Mouse (Mus musculus) neural tube, embryonic 12.5 days (tissue): ENCODE data around the gene Gm5426. TPM values are rescaled to one million over a fixed set of nuclear protein-coding genes. Genes with fewer than 3 reads are reported as not detected.

Experiments used
- ATAC-seq: fragments of 200-750 bp; cut with Nextera tagmentation; 2 replicates; pipeline ENCODE4 v1.8.0; 2017; ENCODE audit warnings: low read depth, mild to moderate bottlenecking, moderate TSS enrichment, moderate library complexity; ENCODE audit not compliant: low FRiP score
- H3K27ac ChIP-seq: fragments of 300-500 bp; sonication (generic); 2 replicates; pipeline ENCODE4 v1.5.1; 2016
- H3K27me3 ChIP-seq: fragments of 300-500 bp; sonication (generic); replicated peaks from 2 replicates; pipeline ENCODE4 v1.6.1; 2016; ENCODE audit warnings: mild to moderate bottlenecking
- H3K36me3 ChIP-seq: fragments of 300-500 bp; sonication (generic); 2 replicates; pipeline ENCODE4 v1.6.1; 2016; ENCODE audit warnings: mild to moderate bottlenecking
- H3K4me1 ChIP-seq: fragments of 300-500 bp; sonication (generic); 2 replicates; pipeline ENCODE4 v1.6.1; 2016
- H3K4me2 ChIP-seq: fragments of 300-500 bp; sonication (generic); replicated peaks from 2 replicates; pipeline ENCODE4 v1.6.1; 2016; ENCODE audit warnings: mild to moderate bottlenecking
- H3K4me3 ChIP-seq: fragments of 300-500 bp; sonication (generic); 2 replicates; pipeline ENCODE4 v1.5.1; 2016
- H3K9ac ChIP-seq: fragments of 300-500 bp; sonication (generic); 2 replicates; pipeline ENCODE4 v1.6.1; 2016; ENCODE audit warnings: mild to moderate bottlenecking
- H3K9me3 ChIP-seq: fragments of 300-500 bp; sonication (generic); 2 replicates; pipeline ENCODE4 v1.6.1; 2016; ENCODE audit warnings: mild to moderate bottlenecking
- WGBS: fragments of 180-500 bp; shearing (Covaris S2); methylation state at CpG from one replicate; pipeline ENCODE4 v1.1.7; 2016; 5-methylcytosine and 5-hydroxymethylcytosine counted together
- polyA plus RNA-seq: library from polyadenylated mRNA; unstranded; fragments of >200 nt; fragmentation: Nextera tagmentation; extraction: Ambion mirVana; gene quantifications from 2 replicates; pipeline ENCODE4 v1.2.1, GENCODE M21; 2016

The Gm5426 gene
- polyA plus RNA-seq, 1 experiment from 2014 or later: not detected

DNA sequence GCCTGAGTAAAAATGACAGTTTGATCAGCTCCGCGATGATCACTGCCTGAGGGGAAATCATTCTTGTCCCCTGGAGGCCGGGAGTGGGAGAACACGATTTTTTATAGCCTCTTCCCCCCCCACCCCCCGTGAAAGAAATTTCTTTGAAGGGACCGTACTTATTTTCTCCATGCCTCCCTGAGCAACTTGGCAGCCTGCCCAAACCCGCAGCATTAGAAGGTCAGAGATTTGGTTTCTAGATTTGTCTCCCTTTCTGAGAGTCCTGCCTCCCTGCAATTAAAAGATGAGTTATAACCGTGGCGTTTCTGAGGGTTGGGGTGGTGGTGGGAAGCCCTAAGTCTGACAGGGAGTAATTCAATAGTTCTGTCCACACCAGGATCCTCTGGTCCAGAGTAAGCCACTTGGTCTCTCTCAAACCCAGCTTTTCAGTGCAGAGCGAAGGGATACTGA lies 11.9 kb downstream of the Gm5426 start:
- Histone ChIP-seq H3K27me3 (no peaks in the 10 kb centered on the region), H3K4me1 (peaks cover 8% of the 10 kb centered on the region; the same call in 1 of the 2 replicates), H3K9me3 (no peaks in the 10 kb centered on the region), H3K27ac (no peak overlapping the region), H3K4me3 (no peak overlapping the region), H3K9ac (no peak overlapping the region), H3K4me2 (peak overlapping the region; percentile 22; the same call in 1 of the 2 replicates), H3K36me3 (no peaks in the 10 kb centered on the region)
- WGBS: 32% methylated on average over 10 of the region's 10 CpGs
- ATAC-seq: peak; percentile 56; the same call in 1 of the 2 replicates

DNA sequence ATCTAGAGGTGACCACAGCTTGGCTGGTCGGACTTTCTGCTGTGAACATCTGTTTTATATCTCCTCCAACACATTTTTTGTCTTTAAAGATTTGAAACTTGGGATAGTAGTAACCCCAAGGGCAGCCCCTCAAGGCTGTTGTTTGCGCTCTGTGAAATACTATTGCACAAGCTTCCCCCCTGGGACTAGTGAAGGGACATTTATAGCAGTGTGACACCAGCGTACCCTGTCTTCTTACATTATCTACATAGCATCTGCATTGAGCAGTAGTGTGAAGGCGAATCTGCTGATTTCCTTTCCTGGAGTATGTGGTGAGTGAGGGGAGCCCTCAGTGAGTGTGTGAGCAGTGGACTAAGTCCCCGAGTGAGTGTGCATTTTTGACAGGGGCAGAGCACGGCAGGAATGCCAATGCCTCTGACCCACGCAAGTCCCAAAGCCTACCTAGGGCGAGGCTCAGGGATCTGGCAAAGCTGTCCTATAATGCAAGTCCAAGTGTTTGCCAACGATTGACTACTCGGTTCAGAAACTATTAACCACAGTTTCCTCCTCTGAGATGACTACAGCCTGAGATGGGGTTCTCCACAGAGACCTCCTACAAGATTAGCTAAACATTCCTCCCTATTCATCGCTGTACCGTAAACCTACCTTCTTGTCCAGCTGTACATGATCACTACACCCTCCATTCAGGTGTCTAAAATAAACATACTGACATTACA lies 14.2 kb downstream of the Gm5426 start:
- Histone ChIP-seq H3K4me3 (no peak overlapping the region), H3K4me1 (peaks cover 8% of the 10 kb centered on the region; the same call in 1 of the 2 replicates), H3K36me3 (no peaks in the 10 kb centered on the region), H3K4me2 (no peak overlapping the region), H3K27ac (no peak overlapping the region), H3K27me3 (no peaks in the 10 kb centered on the region), H3K9ac (no peak overlapping the region), H3K9me3 (no peaks in the 10 kb centered on the region)
- no peak for ATAC-seq
- 86% methylated on average over 12 of the region's 12 CpGs for WGBS

DNA sequence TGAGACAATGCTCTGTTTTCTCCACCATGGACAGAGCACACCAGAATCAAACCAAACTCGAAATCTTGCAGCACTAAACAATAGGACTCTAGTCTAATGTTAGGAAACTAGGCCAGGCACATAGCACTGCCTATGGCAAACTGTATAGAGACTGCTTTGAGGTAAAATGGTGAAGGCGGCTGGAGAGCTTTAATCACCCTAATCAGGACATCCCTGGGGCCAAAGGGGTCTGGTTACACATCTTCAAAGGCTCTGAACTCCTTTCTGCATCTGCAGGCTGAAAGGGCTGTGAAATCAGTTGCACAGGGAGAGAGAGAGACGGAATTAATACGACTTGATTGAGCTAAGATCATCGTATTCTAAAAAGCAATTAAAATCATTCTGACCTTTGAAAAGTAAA lies 16.9 kb downstream of the Gm5426 start:
- Histone ChIP-seq H3K27me3 (no peaks in the 10 kb centered on the region), H3K4me3 (no peak overlapping the region), H3K36me3 (no peaks in the 10 kb centered on the region), H3K4me1 (peaks cover 4% of the 10 kb centered on the region; the same call in 1 of the 2 replicates), H3K4me2 (no peak overlapping the region), H3K9me3 (no peaks in the 10 kb centered on the region), H3K27ac (no peak overlapping the region), H3K9ac (no peak overlapping the region)
- ATAC-seq: no peak
- WGBS: 24% methylated on average over 5 of the region's 5 CpGs

DNA sequence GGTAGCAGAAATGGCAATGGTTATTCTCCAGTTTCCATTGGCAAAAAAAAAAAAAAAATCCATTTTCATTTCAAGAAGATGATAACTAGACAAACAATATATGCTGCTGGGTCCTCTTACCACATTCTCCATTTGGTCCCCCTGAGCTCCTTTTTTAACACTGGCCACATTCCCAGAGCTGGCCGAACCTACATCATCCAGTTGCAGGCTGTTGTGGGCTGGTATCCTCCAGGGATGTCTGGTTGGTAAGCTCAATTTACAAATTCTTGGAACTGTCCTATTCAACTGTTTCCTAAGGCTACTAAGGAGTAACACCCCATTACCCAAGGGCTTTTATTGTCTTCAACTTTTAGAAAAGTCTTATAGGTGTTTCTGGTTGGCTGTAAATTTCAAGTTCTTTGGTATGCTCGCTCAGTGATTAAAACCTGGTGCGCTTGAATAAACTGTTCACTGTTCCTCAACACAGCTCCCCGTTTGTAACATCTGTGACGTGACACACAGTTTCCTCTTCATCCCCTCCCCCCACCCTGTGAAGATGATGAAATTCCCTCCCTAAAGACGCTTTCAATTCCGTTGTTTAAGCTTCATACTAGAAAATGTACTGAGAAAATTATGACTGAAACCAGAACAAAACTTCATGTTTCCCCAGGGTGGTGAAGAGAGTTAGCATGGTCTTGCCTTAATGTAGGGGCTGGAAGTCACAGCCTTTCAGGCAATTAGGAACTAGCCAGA lies 26.7 kb downstream of the Gm5426 start:
- H3K4me3 ChIP-seq: no peak overlapping the region
- no peak for ATAC-seq
- no peaks in the 10 kb centered on the region for H3K4me1 ChIP-seq
- no peak overlapping the region for H3K27ac ChIP-seq
- no peaks in the 10 kb centered on the region for H3K9me3 ChIP-seq
- H3K36me3 ChIP-seq: no peaks in the 10 kb centered on the region
- no peak overlapping the region for H3K4me2 ChIP-seq
- no peak overlapping the region for H3K9ac ChIP-seq
- no peaks in the 10 kb centered on the region for H3K27me3 ChIP-seq
- 87% methylated on average over 7 of the region's 7 CpGs for WGBS

DNA sequence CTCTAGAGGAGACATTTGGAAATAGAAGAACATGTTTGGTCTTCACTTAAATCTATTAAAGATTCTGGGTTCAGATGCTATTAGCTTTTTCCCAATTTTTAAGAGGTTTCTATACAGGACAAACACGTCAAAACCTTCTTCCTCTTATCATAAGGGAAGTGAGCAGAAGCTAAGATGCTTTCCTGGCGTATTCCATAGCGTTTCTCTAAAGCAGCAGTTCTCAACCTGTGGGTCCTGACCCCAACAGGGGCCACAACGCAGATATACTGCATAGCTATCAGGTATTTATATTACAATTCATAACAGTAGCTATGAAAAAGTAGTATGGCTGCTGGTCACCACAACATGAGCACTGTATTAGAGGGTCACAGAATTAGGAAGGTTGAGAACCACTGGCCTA lies 27.4 kb downstream of the Gm5426 start:
- Histone ChIP-seq H3K27me3 (no peaks in the 10 kb centered on the region), H3K9ac (no peak overlapping the region), H3K9me3 (no peaks in the 10 kb centered on the region), H3K4me1 (no peaks in the 10 kb centered on the region), H3K27ac (no peak overlapping the region), H3K36me3 (no peaks in the 10 kb centered on the region), H3K4me3 (no peak overlapping the region), H3K4me2 (no peak overlapping the region)
- WGBS: 92% methylated on average over 4 of the region's 4 CpGs
- ATAC-seq: no peak

DNA sequence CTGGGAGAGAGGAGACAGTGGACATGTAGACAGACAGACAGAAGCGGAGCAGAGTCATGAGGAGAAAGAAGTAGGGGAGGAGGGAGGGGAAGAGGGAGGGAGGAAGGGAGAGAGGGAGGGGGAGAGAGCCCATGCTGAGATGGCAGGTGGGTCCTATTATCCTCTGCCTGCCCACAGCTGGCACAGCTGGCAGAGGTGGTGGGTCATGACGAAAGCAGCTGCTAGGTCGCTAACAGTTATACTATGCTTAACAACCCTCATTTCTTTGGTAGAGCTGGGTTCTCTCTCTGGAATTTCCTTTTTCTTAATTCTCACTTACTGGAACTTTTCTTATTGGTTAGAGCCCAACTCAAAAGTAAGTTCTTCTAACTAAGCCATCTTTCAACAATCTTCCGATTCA lies 28.9 kb downstream of the Gm5426 start:
- Histone ChIP-seq H3K4me1 (no peaks in the 10 kb centered on the region), H3K27ac (no peak overlapping the region), H3K4me3 (no peak overlapping the region), H3K4me2 (no peak overlapping the region), H3K27me3 (no peaks in the 10 kb centered on the region), H3K9ac (no peak overlapping the region), H3K9me3 (no peaks in the 10 kb centered on the region), H3K36me3 (no peaks in the 10 kb centered on the region)
- no peak for ATAC-seq
- 89% methylated on average over 4 of the region's 4 CpGs for WGBS

DNA sequence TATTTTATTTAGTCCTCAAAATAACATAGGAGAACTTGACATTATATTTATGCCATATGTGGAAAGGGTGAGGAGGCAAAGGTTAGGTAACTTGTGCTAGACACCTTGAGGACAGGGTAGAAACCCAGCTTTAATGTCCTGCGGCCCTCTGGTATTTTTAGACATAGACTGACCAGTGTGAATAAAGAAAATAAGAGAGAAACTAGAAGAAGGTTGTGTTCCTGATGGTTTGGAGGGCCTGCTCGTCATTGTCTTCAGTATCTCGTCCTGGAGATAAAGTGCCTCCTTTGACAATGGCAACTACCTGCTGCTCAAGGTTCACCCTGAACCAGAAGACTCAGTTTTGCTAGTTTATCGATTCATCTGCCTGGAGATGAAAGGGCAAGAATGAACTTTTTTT lies 32.6 kb downstream of the Gm5426 start:
- WGBS: 89% methylated on average over 4 of the region's 4 CpGs
- no peak for ATAC-seq
- H3K9me3 ChIP-seq: no peaks in the 10 kb centered on the region

DNA sequence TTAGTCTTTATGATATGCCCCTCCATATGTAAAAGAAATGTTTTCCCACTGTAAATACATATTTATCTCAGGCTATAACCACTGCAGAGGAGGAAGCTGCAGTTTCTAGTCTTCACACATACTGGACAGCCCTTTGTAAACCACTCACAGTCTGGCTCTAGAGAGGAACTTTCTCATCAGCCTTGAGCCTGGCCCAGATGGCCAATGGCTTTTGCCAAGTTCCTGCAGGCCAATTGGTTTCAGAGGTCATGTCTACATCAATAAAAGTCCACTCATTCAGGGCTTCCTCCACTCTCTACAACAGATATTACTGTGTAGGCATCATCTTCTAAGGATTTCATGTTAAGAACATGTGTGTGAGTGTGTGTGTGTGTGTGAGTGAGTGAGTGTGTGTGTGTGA lies 35.1 kb downstream of the Gm5426 start:
- Histone ChIP-seq H3K9ac (no peak overlapping the region), H3K36me3 (no peaks in the 10 kb centered on the region), H3K4me1 (no peaks in the 10 kb centered on the region), H3K4me3 (no peak overlapping the region), H3K4me2 (no peak overlapping the region), H3K9me3 (no peaks in the 10 kb centered on the region), H3K27me3 (no peaks in the 10 kb centered on the region), H3K27ac (no peak overlapping the region)
- ATAC-seq: no peak

More for the DNA sequence above, 32.6 kb downstream of the Gm5426 start:
- Histone ChIP-seq H3K36me3 (no peaks in the 10 kb centered on the region), H3K27me3 (no peaks in the 10 kb centered on the region), H3K27ac (no peak overlapping the region), H3K9ac (no peak overlapping the region), H3K4me2 (no peak overlapping the region), H3K4me1 (no peaks in the 10 kb centered on the region), H3K4me3 (no peak overlapping the region)

DNA sequence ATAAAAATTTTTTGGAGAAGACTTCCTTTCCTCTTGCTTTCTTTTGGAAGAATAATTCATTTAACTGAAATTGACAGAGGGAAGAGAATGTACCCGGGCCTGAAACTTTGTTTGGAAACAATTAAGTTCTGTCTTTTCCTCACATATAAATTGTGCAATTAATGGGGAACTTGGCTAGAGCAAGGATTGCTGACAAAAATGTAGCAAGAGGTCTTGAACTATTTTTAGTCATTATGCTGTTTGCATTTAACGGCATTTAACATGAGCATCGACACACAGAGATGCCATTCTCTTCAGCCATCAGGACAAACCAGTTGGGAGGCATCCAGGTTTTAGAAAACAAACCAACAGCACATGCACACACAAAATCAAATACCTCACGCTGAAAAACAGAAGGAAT lies 36.6 kb downstream of the Gm5426 start:
- Histone ChIP-seq H3K4me3 (no peak overlapping the region), H3K9me3 (no peaks in the 10 kb centered on the region), H3K4me1 (no peaks in the 10 kb centered on the region), H3K36me3 (no peaks in the 10 kb centered on the region), H3K4me2 (no peak overlapping the region), H3K9ac (no peak overlapping the region), H3K27me3 (no peaks in the 10 kb centered on the region), H3K27ac (no peak overlapping the region)
- no peak for ATAC-seq
- 83% methylated on average over 4 of the region's 4 CpGs for WGBS

DNA sequence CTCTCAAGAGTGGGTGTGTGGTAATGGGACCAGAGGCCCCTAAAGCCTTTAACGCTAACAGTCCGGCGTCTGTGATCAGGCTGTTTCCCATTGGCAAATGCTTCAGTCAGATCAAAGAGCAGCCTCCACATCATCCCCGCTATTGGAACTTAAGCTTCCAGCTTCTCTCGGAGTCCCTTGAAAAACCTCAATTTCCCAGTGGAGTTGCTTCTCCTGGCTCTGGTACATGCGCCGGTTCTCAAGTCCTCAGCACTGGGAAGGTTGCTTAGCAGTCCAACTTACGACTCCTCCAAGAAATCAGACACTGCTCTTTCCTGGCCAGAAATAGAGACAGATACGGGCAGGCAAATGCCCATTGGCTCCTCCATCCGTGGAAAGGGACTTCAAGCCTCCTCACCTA lies 37.4 kb downstream of the Gm5426 start:
- Histone ChIP-seq H3K4me1 (no peaks in the 10 kb centered on the region), H3K9me3 (no peaks in the 10 kb centered on the region), H3K4me3 (no peak overlapping the region), H3K27me3 (no peaks in the 10 kb centered on the region), H3K27ac (no peak overlapping the region), H3K36me3 (no peaks in the 10 kb centered on the region), H3K9ac (no peak overlapping the region), H3K4me2 (no peak overlapping the region)
- no peak for ATAC-seq
- 77% methylated on average over 10 of the region's 10 CpGs for WGBS

DNA sequence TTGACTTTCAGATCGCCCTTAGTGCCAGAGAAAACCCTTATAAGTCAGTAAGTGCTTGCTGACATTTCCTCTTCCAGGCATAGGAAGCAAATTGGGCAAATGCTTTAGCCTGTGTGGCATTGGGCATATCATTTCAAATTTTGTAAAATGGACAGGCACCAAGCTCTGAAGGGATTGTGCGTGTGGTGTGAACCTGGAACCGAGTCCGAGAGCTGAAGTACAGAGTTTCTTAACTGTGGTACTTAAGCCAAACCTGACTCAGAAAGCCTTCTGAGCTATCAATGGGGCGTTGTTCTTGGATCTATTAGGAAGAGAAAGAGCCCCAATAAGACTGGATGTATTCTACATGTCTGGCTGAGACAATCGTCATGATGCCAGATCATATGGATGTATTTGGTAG lies 40.5 kb downstream of the Gm5426 start:
- Histone ChIP-seq H3K27me3 (no peaks in the 10 kb centered on the region), H3K4me1 (no peaks in the 10 kb centered on the region), H3K9ac (no peak overlapping the region), H3K36me3 (no peaks in the 10 kb centered on the region), H3K4me2 (no peak overlapping the region), H3K27ac (no peak overlapping the region), H3K4me3 (no peak overlapping the region), H3K9me3 (no peaks in the 10 kb centered on the region)
- WGBS: 92% methylated on average over 6 of the region's 6 CpGs
- ATAC-seq: no peak

DNA sequence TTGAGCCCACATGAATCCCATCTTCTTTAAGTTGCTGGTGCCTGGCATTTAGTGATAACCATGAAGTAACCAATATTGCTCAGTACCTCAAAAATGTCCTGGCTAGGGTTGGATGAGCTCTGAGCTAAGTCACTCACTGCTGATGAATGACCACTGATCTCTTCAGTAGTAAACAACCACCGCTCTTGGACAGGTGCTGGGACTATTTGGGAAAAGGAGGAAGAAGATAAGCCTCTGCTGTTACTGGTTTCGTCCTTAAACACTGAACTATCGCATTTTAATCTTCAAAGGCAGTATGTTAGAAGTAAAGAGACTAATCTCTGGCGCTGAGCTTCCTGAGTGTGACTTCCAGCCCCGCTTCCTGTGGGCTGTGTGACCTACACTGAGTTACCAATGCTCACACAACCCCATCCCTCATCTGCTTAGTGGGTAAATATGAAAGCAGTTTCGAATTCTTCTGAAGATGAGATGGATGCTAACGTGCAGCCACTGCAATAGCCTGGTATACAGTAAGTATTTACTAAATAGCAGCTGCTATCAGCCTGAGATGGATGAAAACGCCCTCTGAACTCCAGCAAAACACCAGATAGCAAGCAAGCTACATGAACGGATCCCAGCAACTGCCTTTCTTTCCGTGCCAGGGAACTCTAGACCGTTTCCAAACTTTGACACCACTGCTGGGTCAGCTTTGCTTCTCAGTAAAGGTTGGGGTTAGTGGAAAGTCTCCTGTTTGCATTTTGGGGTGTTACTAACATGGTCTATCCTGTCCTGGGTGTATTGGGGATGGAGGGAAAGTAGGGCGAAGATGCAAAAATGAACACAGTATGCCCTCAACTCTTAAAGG lies 44.4 kb downstream of the Gm5426 start:
- Histone ChIP-seq H3K27me3 (no peaks in the 10 kb centered on the region), H3K4me3 (no peak overlapping the region), H3K4me1 (no peaks in the 10 kb centered on the region), H3K9ac (no peak overlapping the region), H3K9me3 (no peaks in the 10 kb centered on the region), H3K27ac (no peak overlapping the region), H3K4me2 (no peak overlapping the region), H3K36me3 (no peaks in the 10 kb centered on the region)
- WGBS: 88% methylated on average over 12 of the region's 12 CpGs
- ATAC-seq: no peak
